Mouse (Mus musculus) liver, postnatal 0 days (tissue): ENCODE measurements around the gene 2010315B03Rik. TPM values are rescaled to one million over a fixed set of nuclear protein-coding genes. Genes with fewer than 3 reads are reported as not detected.
"Not testable (repeated sequence)": the region's sequence is repeated elsewhere in the genome, so short reads cannot be mapped to it uniquely, and the experiment has no call there.

Source experiments
- ATAC-seq: fragments of 200-750 bp; cut with Nextera tagmentation; 2 replicates; pipeline ENCODE4 v1.8.0; 2017; ENCODE audit warnings: mild to moderate bottlenecking, moderate library complexity
- DNase-seq: peaks from one replicate; pipeline ENCODE4 v3.0.0-alpha.2; 2016
- H3K27ac ChIP-seq: fragments of 300-500 bp; sonication (generic); 2 replicates; pipeline ENCODE4 v1.5.1; 2014; ENCODE audit warnings: antibody characterized with exemption, moderate library complexity, mild to moderate bottlenecking, low read depth
- H3K27me3 ChIP-seq: fragments of 300-500 bp; sonication (generic); 2 replicates; pipeline ENCODE4 v1.6.1; 2014; ENCODE audit warnings: low read length, control low read depth, mixed read lengths; ENCODE audit not compliant: insufficient read depth
- H3K36me3 ChIP-seq: fragments of 300-500 bp; sonication (generic); replicated peaks from 2 replicates; pipeline ENCODE4 v1.6.1; 2014; ENCODE audit warnings: mild to moderate bottlenecking, control low read depth, low read length, moderate library complexity, mixed read lengths; ENCODE audit not compliant: insufficient read depth
- H3K4me1 ChIP-seq: fragments of 300-500 bp; sonication (generic); 2 replicates; pipeline ENCODE4 v1.6.1; 2014; ENCODE audit warnings: antibody characterized with exemption, mild to moderate bottlenecking, control low read depth; ENCODE audit not compliant: insufficient read depth
- H3K4me2 ChIP-seq: fragments of 300-500 bp; sonication (generic); 2 replicates; pipeline ENCODE4 v1.6.1; 2014; ENCODE audit warnings: low read depth, mild to moderate bottlenecking, low read length, moderate library complexity, mixed read lengths
- H3K4me3 ChIP-seq: fragments of 300-500 bp; sonication (generic); 2 replicates; pipeline ENCODE4 v1.5.1; 2014; ENCODE audit warnings: low read depth, low read length
- H3K9ac ChIP-seq: fragments of 300-500 bp; sonication (generic); replicated peaks from 2 replicates; pipeline ENCODE4 v1.6.1; 2014; ENCODE audit warnings: mild to moderate bottlenecking, moderate library complexity
- H3K9me3 ChIP-seq: fragments of 300-500 bp; sonication (generic); 2 replicates; pipeline ENCODE4 v1.6.1; 2016; ENCODE audit warnings: mild to moderate bottlenecking, control low read depth, low read length, mixed read lengths
- CTCF ChIP-seq: sonication (generic); IDR thresholded peaks from 2 replicates; pipeline ENCODE4 v1.5.1; 2016; ENCODE audit warnings: antibody characterized with exemption, low read depth
- EP300 ChIP-seq: IDR thresholded peaks from 2 replicates; pipeline ENCODE4 v1.6.1; 2016; ENCODE audit warnings: antibody characterized with exemption, low read depth, mild to moderate bottlenecking
- WGBS: fragments of 180-500 bp; shearing (Covaris S2); extraction: QIAGEN DNeasy Blood & Tissue Kit; methylation state at CpG from one replicate; pipeline ENCODE4 v1.1.7; 2014; ENCODE audit not compliant: insufficient replicate concordance; 5-methylcytosine and 5-hydroxymethylcytosine counted together
- polyA plus RNA-seq: library from polyadenylated mRNA; unstranded; fragments of >200 nt; fragmentation: Nextera tagmentation; extraction: Ambion mirVana; gene quantifications from 2 replicates; pipeline ENCODE4 v1.2.1, GENCODE M21; 2015

The 2010315B03Rik gene
- polyA plus RNA-seq, 1 experiment from 2014 or later, result 6.8 TPM

DNA sequence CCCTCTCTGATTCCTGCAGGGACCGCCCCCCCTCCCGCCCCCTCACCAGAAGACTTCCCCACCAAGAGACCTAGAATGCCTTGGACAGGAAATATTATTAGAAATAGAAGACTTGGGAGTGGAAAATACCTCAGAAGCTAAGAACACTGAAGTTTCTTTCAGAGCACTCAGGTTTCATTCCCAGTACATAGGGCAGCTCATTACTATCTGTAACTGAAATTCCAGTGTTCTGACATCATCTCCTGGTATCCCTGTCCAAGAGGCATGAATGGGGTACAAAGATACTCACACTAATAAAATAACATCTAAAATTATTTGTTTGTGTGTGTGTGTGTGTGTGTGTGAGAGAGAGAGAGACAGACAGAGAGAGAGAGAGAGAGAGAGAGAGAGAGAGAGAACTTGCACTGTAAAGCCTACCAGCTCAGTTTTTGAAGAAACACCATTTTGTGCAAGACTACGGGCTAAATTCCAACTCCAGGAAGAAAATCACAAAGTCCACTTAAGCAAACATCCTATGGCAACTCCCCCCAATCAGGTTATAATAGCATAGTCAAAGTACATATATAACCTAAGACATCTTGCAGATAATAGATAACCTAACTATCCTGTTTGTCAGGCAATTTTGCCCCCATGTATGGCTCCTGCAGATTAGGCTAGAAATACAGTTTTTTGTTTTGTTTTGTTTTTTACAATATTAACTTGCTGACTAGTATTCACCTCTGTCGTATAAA, 49.3 kb downstream of the 2010315B03Rik start:
- Histone ChIP-seq H3K4me3 (no peak overlapping the region), H3K4me1 (no peaks in the 10 kb centered on the region), H3K27me3 (no peaks in the 10 kb centered on the region), H3K9ac (no peak overlapping the region; the same call in 1 of the 2 replicates), H3K36me3 (no peaks in the 10 kb centered on the region), H3K4me2 (no peak overlapping the region), H3K27ac (no peak overlapping the region), H3K9me3 (no peaks in the 10 kb centered on the region)
- DNase-seq, result no peak
- TF ChIP-seq EP300, result no peak
- TF ChIP-seq CTCF, result no peak
- no peak for ATAC-seq
- WGBS, result 69% methylated on average over 4 of the region's 4 CpGs

DNA sequence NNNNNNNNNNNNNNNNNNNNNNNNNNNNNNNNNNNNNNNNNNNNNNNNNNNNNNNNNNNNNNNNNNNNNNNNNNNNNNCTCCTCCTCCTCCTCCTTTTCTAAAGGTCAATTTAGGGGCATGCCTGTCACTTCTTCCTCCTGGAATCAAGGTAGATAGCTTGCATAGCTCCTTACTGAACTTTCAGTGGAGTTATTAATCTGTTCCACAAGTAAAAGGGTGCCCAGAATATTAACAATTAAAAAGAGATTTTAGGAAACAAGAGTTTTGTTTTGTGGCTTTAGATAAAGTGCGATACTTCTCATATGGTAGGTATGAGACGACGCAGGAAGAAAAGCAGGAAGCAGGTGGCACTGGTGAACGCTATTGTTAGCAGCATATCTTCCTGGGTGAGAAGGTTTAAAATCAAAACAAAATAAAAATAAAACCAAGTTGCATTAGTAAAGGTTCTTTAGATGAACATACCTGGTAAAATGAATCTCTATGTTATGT, 54.4 kb downstream of the 2010315B03Rik start:
- Histone ChIP-seq H3K27ac (no peak overlapping the region), H3K9ac (no peak overlapping the region), H3K27me3 (no peaks in the 10 kb centered on the region), H3K9me3 (no peaks in the 10 kb centered on the region), H3K36me3 (no peaks in the 10 kb centered on the region), H3K4me3 (no peak overlapping the region), H3K4me2 (no peak overlapping the region), H3K4me1 (no peaks in the 10 kb centered on the region)
- DNase-seq, result no peak
- ATAC-seq, result no peak
- 35% methylated on average over 4 of the region's 4 CpGs for WGBS
- TF ChIP-seq EP300 (no peak), CTCF (no peak)

DNA sequence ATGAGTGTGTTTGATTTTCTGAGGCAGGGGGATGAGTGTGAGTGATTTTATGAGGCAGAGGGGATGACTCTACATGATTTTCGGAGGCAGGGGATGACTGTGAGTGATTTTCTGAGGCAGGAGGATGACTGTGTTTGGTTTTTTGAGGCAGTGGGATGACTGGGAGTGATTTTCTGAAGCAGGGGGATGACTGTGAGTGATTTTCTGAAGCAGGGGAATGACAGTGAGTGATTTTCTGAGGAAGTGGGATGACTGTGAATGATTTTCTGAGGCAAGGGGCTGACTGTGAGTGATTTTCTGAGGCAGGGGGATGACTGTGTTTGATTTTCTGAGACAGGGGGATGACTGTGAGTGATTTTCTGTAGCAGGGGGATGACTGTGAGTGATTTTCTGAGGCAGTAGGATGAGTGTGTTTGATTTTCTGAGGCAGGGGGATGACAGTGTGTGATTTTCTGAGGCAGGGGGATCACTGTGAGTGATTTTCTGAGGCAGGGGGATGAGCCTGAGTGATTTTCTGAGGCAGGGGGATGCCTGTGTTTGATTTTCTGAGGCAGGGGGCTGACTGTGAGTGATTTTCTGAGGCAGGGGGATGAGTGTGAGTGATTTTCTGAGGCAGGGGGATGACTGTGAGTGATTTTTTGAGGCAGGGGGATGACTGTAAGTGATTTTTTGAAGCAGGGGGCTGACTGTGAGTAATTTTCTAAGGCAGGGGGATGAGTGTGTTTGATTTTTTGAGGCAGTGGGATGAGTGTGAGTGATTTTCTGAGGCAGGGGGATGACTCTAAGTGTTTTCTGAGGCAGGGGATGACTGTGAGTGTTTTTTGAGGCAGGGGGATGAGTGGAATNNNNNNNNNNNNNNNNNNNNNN, 55.1 kb downstream of the 2010315B03Rik start:
- TF ChIP-seq EP300 (no peak), CTCF (no peak)
- DNase-seq, result peak; percentile 84
- Histone ChIP-seq H3K9me3 (no peaks in the 10 kb centered on the region), H3K4me2 (no peak overlapping the region), H3K27ac (no peak overlapping the region), H3K9ac (no peak overlapping the region), H3K36me3 (no peaks in the 10 kb centered on the region), H3K4me3 (no peak overlapping the region), H3K27me3 (no peaks in the 10 kb centered on the region), H3K4me1 (no peaks in the 10 kb centered on the region)
- WGBS, result 54% methylated on average over 1 of the region's 1 CpGs
- ATAC-seq, result peak; percentile 41; the same call in 1 of the 2 replicates

DNA sequence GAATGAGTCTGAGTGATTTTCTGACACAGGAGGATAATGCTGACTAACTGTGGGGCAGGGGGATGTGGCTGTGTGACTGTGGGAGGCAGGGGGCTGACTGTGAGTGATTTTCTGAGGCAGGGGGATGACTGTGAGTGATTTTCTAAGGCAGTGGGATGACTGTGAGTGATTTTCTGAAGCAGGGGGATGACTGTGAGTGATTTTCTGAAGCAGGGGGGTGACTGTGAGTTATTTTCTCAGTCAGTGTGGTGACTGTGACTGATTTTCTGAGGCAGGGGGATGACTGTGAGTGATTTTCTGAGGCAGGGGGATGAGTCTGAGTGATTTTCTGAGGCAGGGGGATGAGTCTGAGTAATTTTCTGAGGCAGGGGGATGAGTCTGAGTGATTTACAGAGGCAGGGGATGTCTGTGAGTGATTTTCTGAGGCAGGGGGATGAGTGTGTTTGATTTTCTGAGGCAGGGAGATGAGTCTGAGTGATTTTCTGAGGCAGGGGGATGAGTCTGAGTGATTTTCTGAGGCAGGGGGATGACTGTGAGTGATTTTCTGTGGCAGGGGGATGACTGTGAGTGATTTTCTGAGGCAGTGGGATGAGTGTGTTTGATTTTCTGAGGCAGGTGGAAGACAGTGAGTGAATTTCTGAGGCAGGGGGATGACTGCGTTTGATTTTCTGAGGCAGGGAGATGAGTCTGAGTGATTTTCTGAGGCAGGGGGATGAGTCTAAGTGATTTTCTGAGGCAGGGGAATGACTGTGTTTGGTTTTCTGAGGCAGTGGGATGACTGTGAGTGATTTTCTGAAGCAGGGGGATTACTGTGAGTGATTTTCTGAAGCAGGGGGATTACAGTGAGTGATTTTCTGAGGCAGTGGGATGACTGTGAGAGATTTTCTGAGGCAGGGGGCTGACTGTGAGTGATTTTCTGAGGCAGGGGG, 56.0 kb downstream of the 2010315B03Rik start:
- DNase-seq (peak; percentile 51), ATAC-seq (peak; percentile 49; the same call in 1 of the 2 replicates)
- not testable (repeated sequence) for H3K4me3 ChIP-seq, H3K36me3 ChIP-seq, H3K4me2 ChIP-seq, H3K9me3 ChIP-seq, H3K4me1 ChIP-seq, H3K9ac ChIP-seq, H3K27ac ChIP-seq, H3K27me3 ChIP-seq
- whole genome bisulfite sequencing, result 10% methylated on average over 1 of the region's 1 CpGs

DNA sequence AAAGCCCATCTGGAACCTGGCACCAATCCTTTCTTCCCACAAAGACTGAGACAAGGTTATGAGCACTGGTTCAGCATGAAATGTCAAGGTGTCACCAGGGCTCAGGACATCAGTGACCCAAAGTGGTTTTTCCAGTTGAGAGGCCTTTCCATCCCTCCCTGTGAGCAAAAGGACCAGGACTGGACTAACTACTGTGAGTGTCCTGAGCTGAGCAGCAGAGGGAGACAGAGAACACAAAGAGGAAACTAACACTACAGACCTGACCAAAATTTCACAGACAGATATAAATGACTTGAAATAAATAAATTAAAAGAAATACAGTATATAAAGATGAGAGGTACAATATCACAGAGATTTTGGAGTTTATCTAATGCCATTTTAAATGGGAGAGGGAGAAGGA, 61.1 kb downstream of the 2010315B03Rik start:
- Histone ChIP-seq H3K9me3 (no peaks in the 10 kb centered on the region), H3K27ac (no peak overlapping the region), H3K4me1 (no peaks in the 10 kb centered on the region), H3K4me2 (no peak overlapping the region), H3K4me3 (no peak overlapping the region), H3K27me3 (no peaks in the 10 kb centered on the region), H3K9ac (no peak overlapping the region), H3K36me3 (no peaks in the 10 kb centered on the region)
- DNase-seq (no peak), ATAC-seq (no peak)
- TF ChIP-seq CTCF, result peak; percentile 48
- no peak for TF ChIP-seq EP300

Other genes with a start within 250 kb of the 2010315B03Rik start
- 4.9 and 5.0 TPM in 2 replicates for gene Ccr2, start 210.7 kb downstream of the 2010315B03Rik start, polyA plus RNA-seq
- 4.7 and 5.0 TPM in 2 replicates for gene Ccr5, start 191.2 kb downstream of the 2010315B03Rik start, polyA plus RNA-seq
- 38.7 and 40.7 TPM in 2 replicates for gene Ppp2r3d, start 164.2 kb upstream of the 2010315B03Rik start, polyA plus RNA-seq
- gene Gm21836, start 181.1 kb upstream of the 2010315B03Rik start, polyA plus RNA-seq, result not detected in 2 replicates